Mouse (Mus musculus): ENCODE measurements around the gene Nsg2. TPM values are rescaled to one million over a fixed set of nuclear protein-coding genes. Genes with fewer than 3 reads are reported as not detected.

Gene Nsg2
- polyA plus RNA-seq, 1 experiment from 2014 or later = not detected

- Histone ChIP-seq H3K27ac (no peak overlapping the region), H3K4me3 (ENCODE audit: inconsistent target) (no peak overlapping the region), H3K36me3 (ENCODE audit: inconsistent target) (no peaks in the 10 kb centered on the region), H3K79me2 (ENCODE audit: inconsistent target) (no peaks in the 10 kb centered on the region)
- 29% methylated on average over 3 of the region's 3 CpGs for whole genome bisulfite sequencing (ENCODE audit: missing documents)
Observed at GRCm38 (mm10) chr11:32028605-32029004, 28.3 kb downstream of the Nsg2 start.

- Histone ChIP-seq H3K36me3 (ENCODE audit: inconsistent target) (no peaks in the 10 kb centered on the region), H3K79me2 (ENCODE audit: inconsistent target) (no peaks in the 10 kb centered on the region), H3K27ac (no peak overlapping the region), H3K4me3 (ENCODE audit: inconsistent target) (no peak overlapping the region)
- WGBS (ENCODE audit: missing documents) = 78% methylated on average over 5 of the region's 5 CpGs
Observed at GRCm38 (mm10) chr11:32029356-32029755, 29.1 kb downstream of the Nsg2 start.

- no peaks in the 10 kb centered on the region for H3K79me2 ChIP-seq (ENCODE audit: inconsistent target)
- WGBS (ENCODE audit: missing documents) = 29% methylated on average over 4 of the region's 4 CpGs
- no peak overlapping the region for H3K27ac ChIP-seq
Observed at GRCm38 (mm10) chr11:32031396-32031795, 31.1 kb downstream of the Nsg2 start.

GRCm38 (mm10) chr11:32032053-32032452, 31.8 kb downstream of the Nsg2 start:
- Histone ChIP-seq H3K4me3 (ENCODE audit: inconsistent target) (no peak overlapping the region), H3K79me2 (ENCODE audit: inconsistent target) (no peaks in the 10 kb centered on the region), H3K36me3 (ENCODE audit: inconsistent target) (no peaks in the 10 kb centered on the region), H3K27ac (no peak overlapping the region)
- WGBS (ENCODE audit: missing documents) = 84% methylated on average over 9 of the region's 9 CpGs

More at GRCm38 (mm10) chr11:32031396-32031795, 31.1 kb downstream of the Nsg2 start:
- Histone ChIP-seq H3K36me3 (ENCODE audit: inconsistent target) (no peaks in the 10 kb centered on the region), H3K4me3 (ENCODE audit: inconsistent target) (no peak overlapping the region)

GRCm38 (mm10) chr11:32035831-32036230, 35.6 kb downstream of the Nsg2 start:
- Histone ChIP-seq H3K36me3 (ENCODE audit: inconsistent target) (no peaks in the 10 kb centered on the region), H3K79me2 (ENCODE audit: inconsistent target) (no peaks in the 10 kb centered on the region), H3K27ac (no peak overlapping the region), H3K4me3 (ENCODE audit: inconsistent target) (no peak overlapping the region)
- WGBS (ENCODE audit: missing documents) = 95% methylated on average over 5 of the region's 5 CpGs

GRCm38 (mm10) chr11:32039656-32040055, 39.4 kb downstream of the Nsg2 start:
- Histone ChIP-seq H3K4me3 (ENCODE audit: inconsistent target) (no peak overlapping the region), H3K36me3 (ENCODE audit: inconsistent target) (no peaks in the 10 kb centered on the region), H3K79me2 (ENCODE audit: inconsistent target) (no peaks in the 10 kb centered on the region), H3K27ac (no peak overlapping the region)
- 26% methylated on average over 4 of the region's 4 CpGs for WGBS (ENCODE audit: missing documents)

- H3K36me3 ChIP-seq (ENCODE audit: inconsistent target) = no peaks in the 10 kb centered on the region
- H3K79me2 ChIP-seq (ENCODE audit: inconsistent target) = no peaks in the 10 kb centered on the region
- 92% methylated on average over 9 of the region's 11 CpGs for whole genome bisulfite sequencing (ENCODE audit: missing documents)
- H3K4me3 ChIP-seq (ENCODE audit: inconsistent target) = no peak overlapping the region
- no peak overlapping the region for H3K27ac ChIP-seq
Observed at GRCm38 (mm10) chr11:32057389-32057788, 57.1 kb downstream of the Nsg2 start.

- no peaks in the 10 kb centered on the region for H3K36me3 ChIP-seq (ENCODE audit: inconsistent target)
- H3K4me3 ChIP-seq (ENCODE audit: inconsistent target) = no peak overlapping the region
- H3K79me2 ChIP-seq (ENCODE audit: inconsistent target) = no peaks in the 10 kb centered on the region
- WGBS (ENCODE audit: missing documents) = 91% methylated on average over 13 of the region's 13 CpGs
- no peak overlapping the region for H3K27ac ChIP-seq
Observed at GRCm38 (mm10) chr11:32057861-32058260, 57.6 kb downstream of the Nsg2 start.

- Histone ChIP-seq H3K79me2 (ENCODE audit: inconsistent target) (no peaks in the 10 kb centered on the region), H3K4me3 (ENCODE audit: inconsistent target) (no peak overlapping the region), H3K27ac (no peak overlapping the region), H3K36me3 (ENCODE audit: inconsistent target) (no peaks in the 10 kb centered on the region)
- WGBS (ENCODE audit: missing documents) = 77% methylated on average over 2 of the region's 2 CpGs
Observed at GRCm38 (mm10) chr11:32061020-32061419, 60.8 kb downstream of the Nsg2 start.

- Histone ChIP-seq H3K4me3 (ENCODE audit: inconsistent target) (no peak overlapping the region), H3K27ac (no peak overlapping the region)
- 92% methylated on average over 10 of the region's 10 CpGs for WGBS (ENCODE audit: missing documents)
Observed at GRCm38 (mm10) chr11:32061874-32062273, 61.6 kb downstream of the Nsg2 start.

GRCm38 (mm10) chr11:32063775-32064510, 63.7 kb downstream of the Nsg2 start:
- H3K36me3 ChIP-seq (ENCODE audit: inconsistent target) = no peaks in the 10 kb centered on the region
- 84% methylated on average over 10 of the region's 10 CpGs for WGBS (ENCODE audit: missing documents)
- no peak overlapping the region for H3K27ac ChIP-seq
- H3K79me2 ChIP-seq (ENCODE audit: inconsistent target) = no peaks in the 10 kb centered on the region
- no peak overlapping the region for H3K4me3 ChIP-seq (ENCODE audit: inconsistent target)

More at GRCm38 (mm10) chr11:32061874-32062273, 61.6 kb downstream of the Nsg2 start:
- H3K79me2 ChIP-seq (ENCODE audit: inconsistent target) = no peaks in the 10 kb centered on the region
- no peaks in the 10 kb centered on the region for H3K36me3 ChIP-seq (ENCODE audit: inconsistent target)

- WGBS (ENCODE audit: missing documents) = 77% methylated on average over 5 of the region's 5 CpGs
- H3K79me2 ChIP-seq (ENCODE audit: inconsistent target) = no peaks in the 10 kb centered on the region
- H3K36me3 ChIP-seq (ENCODE audit: inconsistent target) = no peaks in the 10 kb centered on the region
- no peak overlapping the region for H3K4me3 ChIP-seq (ENCODE audit: inconsistent target)
- no peak overlapping the region for H3K27ac ChIP-seq
Observed at GRCm38 (mm10) chr11:32064511-32064862, 64.2 kb downstream of the Nsg2 start.

- no peaks in the 10 kb centered on the region for H3K79me2 ChIP-seq (ENCODE audit: inconsistent target)
- H3K27ac ChIP-seq = no peak overlapping the region
- WGBS (ENCODE audit: missing documents) = 88% methylated on average over 11 of the region's 12 CpGs
- no peak overlapping the region for H3K4me3 ChIP-seq (ENCODE audit: inconsistent target)
- no peaks in the 10 kb centered on the region for H3K36me3 ChIP-seq (ENCODE audit: inconsistent target)
Observed at GRCm38 (mm10) chr11:32068736-32069490, 68.7 kb downstream of the Nsg2 start.

- H3K36me3 ChIP-seq (ENCODE audit: inconsistent target) = no peaks in the 10 kb centered on the region
- WGBS (ENCODE audit: missing documents) = 100% methylated on average over 2 of the region's 2 CpGs
- H3K27ac ChIP-seq = no peak overlapping the region
- H3K79me2 ChIP-seq (ENCODE audit: inconsistent target) = no peaks in the 10 kb centered on the region
- H3K4me3 ChIP-seq (ENCODE audit: inconsistent target) = no peak overlapping the region
Observed at GRCm38 (mm10) chr11:32075163-32075562, 74.9 kb downstream of the Nsg2 start.

- Histone ChIP-seq H3K27ac (no peak overlapping the region), H3K36me3 (ENCODE audit: inconsistent target) (no peaks in the 10 kb centered on the region), H3K79me2 (ENCODE audit: inconsistent target) (no peaks in the 10 kb centered on the region), H3K4me3 (ENCODE audit: inconsistent target) (no peak overlapping the region)
- 91% methylated on average over 3 of the region's 3 CpGs for WGBS (ENCODE audit: missing documents)
Observed at GRCm38 (mm10) chr11:32083462-32083861, 83.2 kb downstream of the Nsg2 start.

All from macrophage (primary cell).